Mouse (Mus musculus): ENCODE results near the gene Spata32.

DNA sequence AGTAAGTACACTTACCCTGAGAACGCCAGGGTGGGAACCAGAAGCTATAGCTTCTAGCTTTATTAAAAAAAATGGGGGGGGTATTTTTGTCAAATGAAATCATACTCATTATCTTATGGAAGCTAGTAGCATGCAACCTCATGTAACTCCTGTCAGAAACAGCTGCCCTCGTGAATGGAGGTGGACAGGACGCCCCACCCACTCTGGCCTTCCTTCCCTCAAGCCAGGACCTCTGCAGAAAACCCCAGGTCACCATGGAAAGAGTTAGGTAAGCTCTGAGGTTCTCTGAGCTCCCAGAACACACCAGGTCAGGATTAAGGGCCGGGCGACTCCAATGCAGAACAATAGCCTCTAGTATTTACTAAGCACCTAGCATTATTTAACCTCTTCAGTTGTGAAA, 30.6 kb upstream of the Spata32 start:
- no peak for TF ChIP-seq POLR2A (IDR thresholded peaks at IDR 0.05; ENCODE audit: borderline replicate concordance, extremely low read depth, low read depth, low read length)
- no peak for TF ChIP-seq CTCF (IDR thresholded peaks at IDR 0.05; ENCODE audit: insufficient read depth, low read length)

All from lung, adult 2 months (tissue).